Mouse (Mus musculus) CH12.LX (cell line): Measurements from ENCODE around the gene 1700012B07Rik. TPM values are rescaled to one million over a fixed set of nuclear protein-coding genes. Genes with fewer than 3 reads are reported as not detected.

ENCODE experiments used
- polyA plus RNA-seq: library from polyadenylated mRNA; unstranded; fragments of >175 nt; gene quantifications from 2 replicates; pipeline ENCODE4 v1.2.1, GENCODE M21; 2012; ENCODE audit warnings: low read depth; ENCODE audit not compliant: insufficient read length
- total RNA-seq, 2 experiments: library from RNA; depleted of rRNA; stranded (reverse); fragments of 300-350 nt in 1 of 2; fragments of >200 nt in 1 of 2; gene quantifications; 2 replicates each; pipeline ENCODE4 v1.2.3; 2012 to 2014

Gene 1700012B07Rik
- total and polyA plus RNA-seq, 3 experiments, result 0.29 TPM; not detected in 2

Other genes starting within 250 kb of the 1700012B07Rik start
- gene Wipi1, start 216.1 kb downstream of the 1700012B07Rik start, total RNA-seq (2012; rRNA removed), result 0.92 and 2.0 TPM in 2 replicates
- gene Wipi1, start 216.1 kb downstream of the 1700012B07Rik start, total RNA-seq (2014; rRNA removed), result 1.9 and 2.2 TPM in 2 replicates
- 1.4 and 1.8 TPM in 2 replicates for gene Wipi1, start 216.1 kb downstream of the 1700012B07Rik start, polyA plus RNA-seq
- gene Prkar1a, start 178.6 kb downstream of the 1700012B07Rik start, total RNA-seq (2012; rRNA removed), result 89.6 and 93.1 TPM in 2 replicates
- 104 and 111 TPM in 2 replicates for gene Prkar1a, start 178.6 kb downstream of the 1700012B07Rik start, total RNA-seq (2014; rRNA removed)
- gene Prkar1a, start 178.6 kb downstream of the 1700012B07Rik start, polyA plus RNA-seq, result 203 and 220 TPM in 2 replicates
- gene Fam20a, start 105.8 kb downstream of the 1700012B07Rik start, total RNA-seq (2012; rRNA removed), result 0.08 TPM in 1 of 2 replicates, not detected in the other
- gene Fam20a, start 105.8 kb downstream of the 1700012B07Rik start, total RNA-seq (2014; rRNA removed), result not detected in 2 replicates
- gene Fam20a, start 105.8 kb downstream of the 1700012B07Rik start, polyA plus RNA-seq, result not detected in 2 replicates
- 0.67 and 1.4 TPM in 2 replicates for gene Abca8b, start 167.8 kb upstream of the 1700012B07Rik start, total RNA-seq (2012; rRNA removed)
- gene Abca8b, start 167.8 kb upstream of the 1700012B07Rik start, total RNA-seq (2014; rRNA removed), result 1.4 TPM in 2 replicates
- gene Abca8b, start 167.8 kb upstream of the 1700012B07Rik start, polyA plus RNA-seq, result 2.1 and 2.3 TPM in 2 replicates